Mouse (Mus musculus): Measurements from ENCODE around the gene Clstn1.
A peak's percentile ranks its signal among the peaks of the same experiment; 100 is the strongest.

Gene Clstn1

GRCm38 (mm10) chr4:149586044-149586782 is at the start of gene Clstn1:
Clstn1 (plus strand) TSS chr4:149586468.
- DNase-seq (ENCODE audit: low spot score in 2 of 2), result peak in 1 of 2 experiments; percentile 23

DNA sequence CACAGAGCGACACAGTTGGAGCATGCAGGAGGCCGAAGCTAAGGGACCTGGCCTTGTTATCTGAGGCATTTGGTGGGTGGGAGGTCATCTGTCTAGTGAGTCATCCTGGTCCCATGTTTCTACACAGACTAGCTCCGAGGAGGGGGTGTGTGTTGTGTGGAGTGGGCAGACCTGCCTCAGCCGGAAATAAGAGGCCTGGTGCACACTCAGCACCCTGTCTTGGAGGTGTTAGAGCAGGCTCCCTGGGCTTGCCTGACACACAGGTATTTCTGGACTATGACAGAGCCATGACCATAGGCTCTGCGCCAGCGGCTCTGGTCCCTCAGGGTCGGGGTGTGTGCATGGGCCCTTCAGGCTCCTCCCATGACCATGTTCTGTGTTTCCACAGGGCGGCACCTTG is 46.8 kb upstream of the Clstn1 start:
- DNase-seq (ENCODE audit: low spot score in 2 of 2), result no peak

DNA sequence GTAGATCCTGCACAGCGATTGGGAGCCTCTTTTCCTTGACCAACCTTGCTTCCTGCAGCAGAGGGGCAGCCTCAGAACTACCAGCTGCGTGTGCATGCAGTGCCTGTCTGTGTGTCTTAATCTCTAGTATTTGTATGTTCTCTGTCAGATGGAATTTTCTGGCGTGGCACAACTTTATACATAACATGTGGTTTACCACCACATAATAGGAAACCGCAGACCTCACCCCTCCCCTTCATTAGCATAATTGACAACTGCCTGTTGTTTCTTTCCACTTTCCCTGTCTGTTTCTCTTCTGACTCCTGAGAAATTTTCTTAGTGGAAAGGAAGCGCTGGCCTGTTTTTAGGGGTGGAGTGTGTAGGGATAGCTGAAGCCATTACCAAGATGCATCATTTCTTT is 44.3 kb upstream of the Clstn1 start:
- peak in 1 of 2 experiments; percentile 18 for DNase-seq (ENCODE audit: low spot score in 2 of 2)

GRCm38 (mm10) chr4:149542431-149542830 is 43.8 kb upstream of the Clstn1 start:
- no peak for DNase-seq (ENCODE audit: low spot score in 2 of 2)

DNA sequence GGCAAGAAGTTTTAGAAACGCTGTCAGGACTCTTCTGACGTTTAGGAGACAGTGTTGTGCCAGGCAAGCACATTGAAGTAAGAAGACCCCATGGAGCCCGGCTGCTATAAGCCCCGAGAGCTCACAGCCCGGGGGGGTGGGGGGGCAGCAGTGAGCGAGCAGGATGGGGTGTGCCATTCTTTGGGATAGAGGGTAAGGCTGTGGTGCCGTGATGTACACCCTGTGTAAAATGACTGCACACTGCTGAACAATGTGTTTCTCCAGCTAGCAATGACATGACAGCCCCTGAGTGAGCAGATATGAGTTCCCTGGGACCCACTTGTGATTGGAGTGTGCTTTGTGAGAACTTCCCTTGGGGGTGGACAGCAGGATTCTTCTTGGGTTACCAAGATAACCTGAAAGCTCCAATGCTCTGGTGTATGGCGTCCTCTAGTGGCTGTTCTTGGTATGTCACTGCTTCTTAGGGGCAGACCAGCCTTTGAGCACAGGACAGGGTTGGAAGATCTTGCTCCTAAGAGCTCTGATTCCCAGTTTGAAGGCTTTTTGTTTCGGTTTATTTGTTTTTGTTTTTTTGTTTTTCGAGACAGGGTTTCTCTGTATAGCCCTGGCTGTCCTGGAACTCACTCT is 43.2 kb upstream of the Clstn1 start:
- peak; percentile 69 to 87 for DNase-seq (ENCODE audit: low spot score in 2 of 2)

GRCm38 (mm10) chr4:149544892-149545291 is 41.4 kb upstream of the Clstn1 start:
- DNase-seq (ENCODE audit: low spot score in 2 of 2), result no peak

- DNase-seq (ENCODE audit: low spot score in 2 of 2), result no peak
These were observed 39.3 kb upstream of the Clstn1 start for GRCm38 (mm10) chr4:149546797-149547444.

DNA sequence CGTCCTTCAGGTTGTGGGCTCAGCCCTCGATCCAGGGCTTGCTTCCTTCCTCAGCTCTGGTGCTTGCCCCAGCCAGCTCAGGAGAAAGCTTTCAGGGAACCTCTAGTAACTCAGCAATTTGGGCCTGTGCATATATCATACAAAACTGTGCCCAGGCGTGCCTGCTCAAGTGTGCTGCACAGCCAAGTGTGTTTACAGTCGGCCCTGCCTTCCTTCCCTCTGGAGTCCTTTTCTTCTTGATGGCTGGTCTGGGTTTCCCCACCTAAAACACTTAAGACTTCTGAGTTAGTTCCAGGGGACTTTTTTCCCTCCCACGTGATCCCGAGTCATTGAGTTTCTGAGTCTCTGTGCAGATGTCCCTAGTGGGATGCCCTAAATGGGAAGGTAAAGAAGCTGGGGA is 38.7 kb upstream of the Clstn1 start:
- DNase-seq (ENCODE audit: low spot score in 2 of 2), result no peak

DNA sequence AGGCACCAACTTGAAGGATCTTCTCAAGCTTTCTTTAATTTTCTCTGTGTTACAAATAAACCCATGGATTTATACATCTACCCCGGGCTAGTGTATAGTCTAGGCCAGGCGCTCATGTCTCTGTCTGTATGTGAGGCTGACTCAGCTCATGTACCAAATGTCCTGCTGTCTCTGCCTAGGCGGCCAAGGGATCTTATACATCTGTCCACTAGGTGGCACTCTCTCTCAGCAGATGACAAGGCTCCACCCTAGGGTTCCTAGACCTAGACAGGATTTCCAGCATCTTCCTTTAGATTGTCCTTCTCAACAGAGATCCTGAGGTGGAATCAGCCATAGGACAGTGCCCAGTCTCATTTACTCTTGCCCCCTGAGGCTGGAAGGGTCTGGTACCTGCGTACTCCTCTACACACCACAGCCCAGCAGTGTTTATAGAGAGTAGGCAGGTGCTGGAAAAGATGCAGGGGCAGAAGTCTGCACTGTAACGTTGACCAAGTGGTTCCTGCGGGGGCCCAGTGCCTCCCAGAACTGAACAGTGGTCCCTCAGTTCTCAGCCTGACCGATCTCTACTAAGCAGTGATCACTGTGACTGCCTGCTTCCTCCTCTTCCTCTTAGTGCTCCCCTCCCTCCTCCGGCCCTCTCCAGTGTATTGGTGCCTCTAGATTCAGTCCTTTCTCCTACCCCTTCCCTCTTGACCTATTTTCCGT is 36.9 kb upstream of the Clstn1 start:
- DNase-seq (ENCODE audit: low spot score in 2 of 2), result peak; percentile 34 to 72

- DNase-seq (ENCODE audit: low spot score in 2 of 2), result no peak
These were observed 35.4 kb upstream of the Clstn1 start for GRCm38 (mm10) chr4:149550866-149551265.

DNA sequence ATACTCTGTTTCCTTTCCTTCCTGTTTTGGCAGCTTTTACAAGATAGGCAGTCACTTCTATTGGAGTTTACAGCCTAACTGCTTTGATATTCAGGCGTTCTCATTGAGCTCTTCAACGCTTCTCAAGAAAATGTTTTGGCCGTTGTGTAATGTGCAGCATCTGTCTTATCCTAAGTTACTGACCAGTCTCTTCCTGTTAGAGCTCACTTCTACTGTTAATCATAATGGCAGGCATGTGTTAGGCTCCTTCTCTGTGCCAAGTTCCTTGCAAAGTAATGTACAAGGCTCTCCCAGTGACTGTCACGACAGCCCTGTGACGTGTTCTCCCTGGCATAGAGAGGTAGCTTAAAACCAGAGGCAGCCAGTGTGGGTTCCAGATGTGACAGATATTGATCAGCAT is 34.6 kb upstream of the Clstn1 start:
- DNase-seq (ENCODE audit: low spot score in 2 of 2), result no peak

DNA sequence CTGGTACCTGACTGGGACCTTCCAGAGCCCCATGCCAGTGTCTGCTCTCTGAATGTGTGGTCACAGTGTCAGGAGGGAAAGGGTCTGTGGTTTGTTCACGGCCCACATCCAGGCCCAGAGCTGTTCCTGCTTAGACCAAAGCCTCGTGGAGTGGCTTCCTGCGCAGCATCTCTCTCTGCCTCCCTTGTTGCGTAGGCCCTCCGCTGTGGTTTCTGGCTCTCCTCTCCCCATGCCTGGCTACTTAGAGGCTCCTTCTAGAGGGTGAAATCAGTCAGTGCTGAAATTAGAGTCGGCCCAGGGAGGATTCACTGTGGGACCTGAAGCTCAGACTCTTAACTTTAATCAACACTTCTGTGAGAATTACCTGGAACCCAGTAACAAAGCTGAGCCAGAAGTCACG is 32.4 kb upstream of the Clstn1 start:
- DNase-seq (ENCODE audit: low spot score in 2 of 2), result no peak

DNA sequence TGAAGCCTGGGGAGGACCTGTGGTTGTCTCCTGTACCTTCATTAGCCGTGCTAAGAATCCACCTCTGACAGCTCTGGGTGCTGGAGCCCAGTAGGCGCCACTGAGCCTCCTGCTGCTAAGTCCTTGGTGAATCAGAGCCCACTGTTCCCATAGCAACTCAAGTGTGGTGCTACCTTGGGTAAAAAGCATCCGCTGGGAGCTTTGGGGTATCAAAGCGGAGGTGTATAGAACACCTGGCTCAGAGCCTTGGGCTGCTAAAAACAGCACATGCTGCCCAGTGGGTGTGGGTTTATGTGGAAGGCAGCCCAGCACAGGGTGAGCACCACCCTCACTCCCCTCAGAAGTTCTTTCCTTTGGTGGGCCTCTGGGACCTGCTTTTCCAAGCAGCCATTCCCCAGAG is 30.2 kb upstream of the Clstn1 start:
- no peak for DNase-seq (ENCODE audit: low spot score in 2 of 2)

DNA sequence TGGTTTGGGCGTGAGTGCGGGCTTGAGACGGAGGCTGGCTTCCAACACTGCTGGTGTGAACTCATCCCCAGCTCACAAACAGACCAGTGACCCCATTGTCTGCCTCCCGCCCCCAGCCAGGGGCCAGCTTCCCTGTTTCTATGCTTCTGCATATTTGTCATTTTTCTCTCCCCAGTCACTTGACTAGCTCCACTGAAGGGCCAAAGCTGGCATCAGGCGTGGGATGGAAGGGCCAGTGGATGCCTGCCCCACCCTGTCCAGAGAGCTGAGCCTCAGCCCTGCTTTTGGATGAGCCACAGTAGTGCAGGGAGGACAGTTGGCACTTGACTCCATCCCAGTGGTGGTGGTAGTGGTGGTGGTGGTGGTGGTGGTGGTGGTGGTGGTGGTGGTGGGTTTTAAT is 28.4 kb upstream of the Clstn1 start:
- DNase-seq (ENCODE audit: low spot score in 2 of 2), result no peak

DNA sequence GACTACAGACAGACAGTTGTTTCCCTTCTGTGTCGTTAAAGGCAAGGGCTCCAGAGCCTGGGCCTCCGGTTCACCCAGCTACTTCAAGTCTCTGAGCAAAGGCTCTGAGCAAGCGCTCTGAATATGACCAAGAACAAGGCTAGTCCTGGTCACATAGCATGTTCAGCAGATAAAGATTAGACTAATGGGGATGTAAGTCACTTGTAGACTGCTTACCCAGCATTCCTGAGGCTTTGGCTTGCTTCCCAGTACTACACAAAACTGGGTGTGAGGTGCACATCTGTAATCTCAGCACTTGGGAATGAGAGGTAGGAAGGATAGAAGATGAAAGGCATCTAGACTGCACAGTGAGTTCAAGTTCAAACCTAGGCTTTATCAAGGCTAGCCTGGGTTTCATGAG is 27.9 kb upstream of the Clstn1 start:
- DNase-seq (ENCODE audit: low spot score in 2 of 2), result no peak

DNA sequence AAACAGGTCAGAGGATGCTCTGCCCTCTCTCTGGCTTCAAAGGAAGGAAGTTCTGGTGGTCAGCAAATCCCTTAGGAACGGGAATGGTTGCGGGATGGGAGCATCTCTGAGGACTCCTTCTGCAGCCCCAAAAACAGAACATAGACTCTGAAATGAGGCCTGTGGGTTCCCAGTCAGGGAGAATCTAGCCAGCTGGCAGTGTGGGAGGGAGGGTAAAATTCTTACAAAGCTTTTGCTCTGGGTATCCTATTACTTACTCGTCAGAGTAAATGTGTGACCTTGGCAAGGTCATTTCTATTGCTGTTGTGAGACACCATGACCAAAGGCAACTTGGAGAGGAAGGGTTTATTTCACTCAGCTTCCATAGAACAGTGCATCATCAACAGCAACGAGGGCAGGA is 24.9 kb upstream of the Clstn1 start:
- DNase-seq (ENCODE audit: low spot score in 2 of 2), result no peak

DNA sequence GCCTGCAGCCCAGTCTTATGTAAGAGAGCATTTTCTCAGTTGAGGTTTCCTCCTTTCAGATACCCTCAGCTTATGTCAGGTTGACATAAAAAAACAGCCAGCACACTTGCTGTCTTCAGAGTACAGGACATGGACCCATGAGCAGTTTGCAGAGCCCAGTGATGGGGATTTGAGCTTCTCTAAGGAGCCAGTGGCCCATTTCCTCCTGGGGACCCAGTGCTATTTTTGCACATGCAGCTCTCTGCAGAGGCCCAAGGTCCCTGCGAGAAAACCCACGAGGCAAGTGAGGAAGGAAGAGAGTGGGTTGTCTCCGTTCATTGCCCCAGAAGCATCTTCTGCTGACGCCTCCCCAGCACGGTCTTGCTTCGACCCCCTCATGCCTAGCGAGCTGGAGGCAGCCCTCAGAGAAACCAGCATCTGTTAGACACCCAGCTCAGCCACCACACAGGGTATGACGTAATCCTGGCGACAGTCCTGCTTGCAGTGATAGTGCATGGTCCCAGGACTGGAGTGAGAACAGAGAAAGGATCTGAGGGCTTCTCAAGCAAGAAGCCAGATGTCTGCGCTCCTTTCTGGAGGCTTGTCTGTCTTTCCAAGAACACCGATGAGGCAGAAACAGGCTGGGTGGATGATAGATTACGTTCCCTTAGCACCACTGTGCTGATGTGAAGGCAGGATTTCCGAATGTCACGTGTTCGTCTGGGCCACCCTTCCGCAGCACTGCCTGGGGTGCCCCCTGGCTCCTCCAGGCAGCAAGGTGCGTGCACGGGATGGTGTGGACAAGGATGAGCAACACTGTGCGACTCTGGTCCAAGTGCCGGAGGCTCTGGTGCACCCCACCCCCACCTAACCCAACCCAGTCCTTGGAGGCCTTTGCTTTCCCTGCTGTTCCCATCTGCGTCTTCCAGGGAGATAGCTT is 24.0 kb upstream of the Clstn1 start:
- DNase-seq (ENCODE audit: low spot score in 2 of 2), result no peak

GRCm38 (mm10) chr4:149562905-149563347 is 23.3 kb upstream of the Clstn1 start:
- DNase-seq (ENCODE audit: low spot score in 2 of 2), result no peak

DNA sequence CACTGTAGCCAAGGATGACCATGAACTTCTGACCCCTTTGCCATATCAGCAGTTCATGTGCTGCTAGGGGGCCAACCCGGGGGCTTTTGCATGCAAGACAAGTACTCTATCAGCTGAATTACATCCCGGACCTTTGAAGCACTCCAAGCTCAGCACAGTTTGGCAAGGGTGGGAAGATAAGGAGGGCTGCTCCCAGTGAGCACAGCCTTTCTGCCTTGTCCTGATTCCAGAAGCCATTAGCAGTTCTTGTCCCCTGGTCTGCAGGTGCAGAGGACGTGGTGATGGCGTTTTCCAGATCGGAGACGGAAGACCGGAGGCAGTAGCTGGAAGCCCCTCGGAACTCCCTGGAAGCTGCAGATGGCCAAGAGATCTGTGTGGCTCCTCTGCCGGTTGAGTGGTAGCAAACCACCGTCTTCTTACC is 22.3 kb upstream of the Clstn1 start:
- DNase-seq (ENCODE audit: low spot score in 2 of 2), result no peak

DNA sequence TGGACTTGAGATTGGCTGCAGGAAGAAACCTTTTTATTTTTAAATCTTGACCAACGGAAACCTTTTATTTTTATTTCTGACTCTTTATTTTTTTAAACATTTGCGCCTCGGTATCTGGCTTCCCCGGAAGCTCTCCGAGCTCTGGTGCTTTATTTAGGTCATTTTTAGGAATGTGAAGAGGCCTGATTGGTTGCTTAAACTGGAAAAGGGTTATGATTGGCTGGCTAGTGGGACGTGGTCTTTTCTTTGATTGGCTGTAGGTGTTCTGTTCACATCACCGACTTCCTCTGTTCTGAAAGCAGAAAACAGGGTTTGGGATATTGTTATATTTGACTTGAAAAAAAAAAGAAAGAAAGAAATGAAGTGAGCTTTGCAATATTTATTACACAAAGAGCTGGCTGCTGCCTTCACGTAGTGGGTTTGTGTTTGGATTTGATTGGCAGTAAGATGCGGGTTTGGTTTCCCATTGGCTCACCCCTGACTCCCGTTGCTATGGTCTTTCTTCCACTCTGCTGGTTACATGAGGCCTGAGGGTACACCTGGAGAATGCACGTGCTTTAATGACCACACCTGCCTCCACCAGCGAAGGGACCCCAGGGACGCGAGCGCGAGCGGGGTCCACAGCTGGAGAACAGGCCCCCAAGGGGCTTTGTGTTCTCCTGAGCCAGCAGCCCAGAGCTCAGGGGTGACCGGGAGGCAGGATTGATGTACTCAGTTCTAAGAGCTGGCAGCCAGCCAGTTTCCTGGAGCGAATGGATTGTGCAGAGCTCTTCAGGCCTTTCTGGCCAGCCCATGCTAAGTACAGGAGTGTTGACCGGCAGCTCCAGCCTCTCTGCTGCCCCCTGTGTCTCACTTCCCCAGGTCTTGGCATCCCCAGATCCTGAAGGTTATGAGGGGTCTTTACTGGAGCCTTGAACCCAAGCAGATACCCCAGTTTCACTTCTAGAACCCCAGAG is 21.5 kb upstream of the Clstn1 start:
- DNase-seq (ENCODE audit: low spot score in 2 of 2), result no peak

Measured in thymus, postnatal 10 days (tissue).